Mouse (Mus musculus) kidney, postnatal 25 days (tissue): ENCODE measurements around the gene Rpl6.
A peak's percentile ranks its signal among the peaks of the same experiment; 100 is the strongest.

ENCODE experiments used
- DNase-seq, 2 experiments: peaks; one replicate each; pipeline ENCODE4 v3.0.0; 2021; ENCODE audit warnings: mixed read lengths in 2 of 2

Rpl6 gene

GRCm38 (mm10) chr5:121204132-121205089 is at the start of gene Rpl6:
Gene Rpl6, plus strand, starts transcription at chr5:121204481.
- DNase-seq: peak; percentile 81 to 90

GRCm38 (mm10) chr5:121156121-121156520 is 48.2 kb upstream of the Rpl6 start:
- no peak for DNase-seq

GRCm38 (mm10) chr5:121157017-121157416 is 47.3 kb upstream of the Rpl6 start:
- no peak for DNase-seq

GRCm38 (mm10) chr5:121157489-121157888 is 46.8 kb upstream of the Rpl6 start:
- DNase-seq: no peak

GRCm38 (mm10) chr5:121158966-121159365 is 45.3 kb upstream of the Rpl6 start:
- DNase-seq: no peak

- DNase-seq: no peak
These were observed 42.0 kb upstream of the Rpl6 start for GRCm38 (mm10) chr5:121162285-121162684.

GRCm38 (mm10) chr5:121162923-121163322 is 41.4 kb upstream of the Rpl6 start:
- DNase-seq: peak; percentile 80 to 89

- no peak for DNase-seq
These were observed 37.4 kb upstream of the Rpl6 start for GRCm38 (mm10) chr5:121166884-121167283.

- DNase-seq: no peak
These were observed 34.7 kb upstream of the Rpl6 start for GRCm38 (mm10) chr5:121169588-121169987.

GRCm38 (mm10) chr5:121172835-121173234 is 31.4 kb upstream of the Rpl6 start:
- peak in 1 of 2 experiments; percentile 19 for DNase-seq

- DNase-seq: no peak
These were observed 25.0 kb upstream of the Rpl6 start for GRCm38 (mm10) chr5:121179077-121179857.

- no peak for DNase-seq
These were observed 21.0 kb upstream of the Rpl6 start for GRCm38 (mm10) chr5:121183269-121183668.

GRCm38 (mm10) chr5:121184375-121184774 is 19.9 kb upstream of the Rpl6 start:
- DNase-seq: no peak

- DNase-seq: peak in 1 of 2 experiments; percentile 64
These were observed 19.2 kb upstream of the Rpl6 start for GRCm38 (mm10) chr5:121184945-121185551.

GRCm38 (mm10) chr5:121187580-121188001 is 16.7 kb upstream of the Rpl6 start:
- DNase-seq: peak in 1 of 2 experiments; percentile 45

GRCm38 (mm10) chr5:121188265-121188664 is 16.0 kb upstream of the Rpl6 start:
- DNase-seq: no peak

GRCm38 (mm10) chr5:121189182-121189581 is 15.1 kb upstream of the Rpl6 start:
- DNase-seq: no peak

- no peak for DNase-seq
These were observed 14.0 kb upstream of the Rpl6 start for GRCm38 (mm10) chr5:121190210-121190835.

GRCm38 (mm10) chr5:121190836-121191583 is 13.3 kb upstream of the Rpl6 start, which contains the start of gene Ptpn11:
Gene Ptpn11, minus strand, starts transcription at chr5:121191397.
- DNase-seq: peak; percentile 84 to 92

- DNase-seq: no peak
These were observed 12.7 kb upstream of the Rpl6 start for GRCm38 (mm10) chr5:121191584-121191906.

- no peak for DNase-seq
These were observed 10.1 kb upstream of the Rpl6 start for GRCm38 (mm10) chr5:121194173-121194572.

GRCm38 (mm10) chr5:121196764-121197163 is 7.5 kb upstream of the Rpl6 start:
- no peak for DNase-seq
